Mouse (Mus musculus): ENCODE measurements at regions not wholly inside any gene's neighbourhood (a gene's known extent, or its start where the extent isn't known, plus 50 kb on each side); places are given as distances from the start of the nearest gene placed in this dataset.

DNA sequence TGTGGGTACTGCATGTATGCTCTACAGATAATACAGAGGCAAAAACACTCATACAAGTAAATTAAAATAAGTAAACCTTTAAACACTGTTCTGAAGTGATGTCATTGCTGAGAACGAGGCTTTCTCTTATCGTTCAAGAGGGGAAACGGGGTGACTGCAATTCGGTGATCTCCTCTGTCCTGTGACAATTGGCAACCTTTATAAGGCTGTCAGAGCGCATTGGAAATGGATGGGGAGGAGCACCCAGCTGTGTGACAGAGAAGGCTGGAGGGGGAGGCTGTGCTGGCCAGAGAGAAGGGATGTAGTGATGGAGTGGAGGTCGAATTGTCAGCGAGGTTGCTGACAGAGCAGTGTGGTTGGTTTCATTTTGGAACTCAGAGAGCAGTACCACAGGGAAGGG, 428.0 kb downstream of the Glrx3 start:
- Histone ChIP-seq H3K9ac (no peak overlapping the region), H3K36me3 (replicated peaks) (no peaks in the 10 kb centered on the region), H3K27ac (no peak overlapping the region), H3K4me1 (peaks cover 18% of the 10 kb centered on the region), H3K9me3 (no peaks in the 10 kb centered on the region), H3K27me3 (no peaks in the 10 kb centered on the region), H3K4me3 (replicated peaks) (no peak overlapping the region), H3K4me2 (no peak overlapping the region)
- no peak for ATAC-seq (ENCODE audit: low FRiP score)
- 44% methylated on average over 7 of the region's 7 CpGs for whole genome bisulfite sequencing

DNA sequence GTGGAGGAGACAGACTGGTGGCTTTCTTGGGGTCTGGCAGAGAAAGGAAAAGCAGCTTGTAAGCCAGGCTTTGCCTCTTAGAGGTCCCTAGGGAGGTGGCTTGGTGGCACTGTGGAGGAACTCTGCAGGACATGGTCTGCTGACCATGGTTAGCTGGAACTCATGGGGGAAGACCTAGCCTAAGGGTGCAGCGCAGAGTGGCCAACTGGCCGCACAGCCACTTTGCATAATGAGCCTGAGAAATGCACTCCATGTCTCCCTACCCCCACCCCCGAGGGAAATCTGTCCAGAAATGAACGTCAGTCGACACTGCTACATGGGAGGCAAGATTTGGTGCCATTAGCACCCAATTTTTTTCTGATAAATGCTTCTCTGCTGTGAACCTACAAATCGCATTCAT, 429.5 kb downstream of the Glrx3 start:
- no peak overlapping the region for H3K27ac ChIP-seq
- peaks cover 18% of the 10 kb centered on the region for H3K4me1 ChIP-seq
- no peak overlapping the region for H3K9ac ChIP-seq
- no peaks in the 10 kb centered on the region for H3K9me3 ChIP-seq
- no peaks in the 10 kb centered on the region for H3K27me3 ChIP-seq
- H3K4me2 ChIP-seq, result no peak overlapping the region
- ATAC-seq (ENCODE audit: low FRiP score), result no peak
- WGBS, result 66% methylated on average over 6 of the region's 6 CpGs
- H3K36me3 ChIP-seq (replicated peaks), result no peaks in the 10 kb centered on the region
- H3K4me3 ChIP-seq (replicated peaks), result no peak overlapping the region

DNA sequence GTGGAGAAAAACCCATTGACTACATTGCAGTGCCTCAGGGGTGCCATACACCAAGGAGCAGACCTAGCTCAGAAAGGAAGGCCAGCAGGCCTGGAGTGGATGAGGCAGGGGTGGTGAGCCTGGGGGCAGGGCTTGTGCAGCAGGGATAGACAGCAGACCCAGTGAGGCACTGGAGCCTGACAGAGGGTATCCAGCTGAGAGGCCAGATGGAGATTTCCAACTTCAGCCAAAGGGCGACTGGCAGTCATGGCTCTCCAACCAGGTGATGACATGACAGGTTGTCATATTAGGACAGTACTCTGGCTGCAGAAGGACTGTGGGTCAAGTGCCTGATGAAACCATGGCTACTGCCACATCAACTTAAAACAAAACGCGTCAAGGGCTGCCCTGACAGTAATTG, 431.1 kb downstream of the Glrx3 start:
- Histone ChIP-seq H3K27me3 (no peaks in the 10 kb centered on the region), H3K27ac (no peak overlapping the region), H3K4me3 (replicated peaks) (no peak overlapping the region), H3K36me3 (replicated peaks) (no peaks in the 10 kb centered on the region), H3K9ac (no peak overlapping the region), H3K9me3 (no peaks in the 10 kb centered on the region), H3K4me2 (no peak overlapping the region), H3K4me1 (peaks cover 18% of the 10 kb centered on the region)
- 78% methylated on average over 3 of the region's 3 CpGs for WGBS
- no peak for ATAC-seq (ENCODE audit: low FRiP score)

GRCm38 (mm10) chr7:137875306-137875705, 437.9 kb downstream of the Glrx3 start:
- WGBS, result 96% methylated on average over 2 of the region's 2 CpGs
- H3K27ac ChIP-seq, result no peak overlapping the region
- H3K36me3 ChIP-seq (replicated peaks), result no peaks in the 10 kb centered on the region
- no peak for ATAC-seq (ENCODE audit: low FRiP score)
- H3K4me2 ChIP-seq, result no peak overlapping the region
- H3K9me3 ChIP-seq, result no peaks in the 10 kb centered on the region
- H3K4me3 ChIP-seq (replicated peaks), result no peak overlapping the region
- H3K4me1 ChIP-seq, result no peaks in the 10 kb centered on the region
- H3K27me3 ChIP-seq, result no peaks in the 10 kb centered on the region
- H3K9ac ChIP-seq, result no peak overlapping the region

DNA sequence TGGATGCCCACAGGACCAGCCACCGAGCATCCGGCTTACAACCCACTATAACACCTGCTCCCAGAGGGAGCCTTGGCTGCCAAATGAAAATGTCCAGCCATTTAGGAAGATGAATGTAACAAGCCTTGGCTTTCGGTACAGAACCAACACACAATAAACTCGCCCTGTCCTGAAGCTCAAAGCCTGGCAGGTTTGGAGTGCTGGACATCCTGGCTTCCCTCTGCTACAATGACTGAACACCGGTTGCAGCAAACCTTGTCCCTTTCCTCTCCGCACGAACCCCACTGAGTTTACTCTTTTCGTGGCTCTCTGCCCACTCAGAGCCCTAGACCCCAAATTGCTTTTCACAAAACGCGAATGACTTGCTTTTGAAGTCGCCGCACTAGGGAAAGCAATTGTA, 441.9 kb downstream of the Glrx3 start:
- WGBS, result 93% methylated on average over 12 of the region's 12 CpGs
- Histone ChIP-seq H3K27ac (no peak overlapping the region), H3K4me2 (no peak overlapping the region), H3K4me3 (replicated peaks) (no peak overlapping the region), H3K27me3 (no peaks in the 10 kb centered on the region), H3K36me3 (replicated peaks) (no peaks in the 10 kb centered on the region), H3K9ac (no peak overlapping the region), H3K4me1 (0 out of 2 replicates have a peak, but pooled peaks cover 5% of the 10 kb centered on the region), H3K9me3 (no peaks in the 10 kb centered on the region)
- ATAC-seq (ENCODE audit: low FRiP score), result no peak

- Histone ChIP-seq H3K36me3 (replicated peaks) (no peaks in the 10 kb centered on the region), H3K9me3 (no peaks in the 10 kb centered on the region), H3K4me1 (0 out of 2 replicates have a peak, but pooled peaks cover 5% of the 10 kb centered on the region), H3K4me2 (no peak overlapping the region), H3K4me3 (replicated peaks) (no peak overlapping the region), H3K9ac (no peak overlapping the region), H3K27ac (no peak overlapping the region), H3K27me3 (no peaks in the 10 kb centered on the region)
- ATAC-seq (ENCODE audit: low FRiP score), result no peak
- WGBS, result 65% methylated on average over 5 of the region's 5 CpGs
Measured at GRCm38 (mm10) chr7:137882876-137883275, 445.5 kb downstream of the Glrx3 start.

DNA sequence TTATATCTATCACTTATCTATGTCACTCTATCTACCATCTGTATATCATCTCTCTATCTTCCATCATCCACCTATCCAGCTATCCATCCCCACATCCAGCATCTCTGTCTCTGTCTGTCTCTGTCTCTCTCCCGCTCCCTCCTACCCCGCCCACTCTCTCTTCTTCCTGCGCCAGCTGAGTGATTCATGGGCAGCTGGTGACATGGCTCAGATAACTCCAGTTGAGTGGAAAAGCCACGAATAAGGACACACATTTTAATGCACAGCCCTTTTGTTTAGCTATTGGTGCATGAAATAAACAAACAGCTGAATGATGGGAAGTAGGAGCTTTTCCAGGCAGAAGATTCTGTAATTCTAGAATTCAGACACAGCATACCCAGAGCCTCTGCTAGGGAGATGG, 446.3 kb downstream of the Glrx3 start:
- WGBS, result 78% methylated on average over 4 of the region's 4 CpGs
- H3K27me3 ChIP-seq, result no peaks in the 10 kb centered on the region
- H3K9me3 ChIP-seq, result no peaks in the 10 kb centered on the region
- H3K4me2 ChIP-seq, result no peak overlapping the region
- 0 out of 2 replicates have a peak, but pooled peaks cover 5% of the 10 kb centered on the region for H3K4me1 ChIP-seq
- no peak overlapping the region for H3K27ac ChIP-seq
- H3K9ac ChIP-seq, result no peak overlapping the region
- no peak for ATAC-seq (ENCODE audit: low FRiP score)
- H3K36me3 ChIP-seq (replicated peaks), result no peaks in the 10 kb centered on the region
- no peak overlapping the region for H3K4me3 ChIP-seq (replicated peaks)

- no peak for ATAC-seq (ENCODE audit: low FRiP score)
- Histone ChIP-seq H3K9me3 (no peaks in the 10 kb centered on the region), H3K4me2 (no peak overlapping the region), H3K36me3 (replicated peaks) (no peaks in the 10 kb centered on the region), H3K4me3 (replicated peaks) (no peak overlapping the region), H3K9ac (no peak overlapping the region), H3K27me3 (no peaks in the 10 kb centered on the region), H3K27ac (no peak overlapping the region), H3K4me1 (0 out of 2 replicates have a peak, but pooled peaks cover 5% of the 10 kb centered on the region)
- WGBS, result 62% methylated on average over 8 of the region's 8 CpGs
Measured at GRCm38 (mm10) chr7:137885146-137885545, 447.7 kb downstream of the Glrx3 start.

- Histone ChIP-seq H3K27ac (no peak overlapping the region), H3K36me3 (replicated peaks) (no peaks in the 10 kb centered on the region), H3K9ac (no peak overlapping the region), H3K4me3 (replicated peaks) (no peak overlapping the region), H3K27me3 (no peaks in the 10 kb centered on the region), H3K4me2 (no peak overlapping the region), H3K9me3 (no peaks in the 10 kb centered on the region), H3K4me1 (no peaks in the 10 kb centered on the region)
- ATAC-seq (ENCODE audit: low FRiP score), result no peak
- 86% methylated on average over 11 of the region's 11 CpGs for WGBS
Measured at GRCm38 (mm10) chr7:137888731-137889130, 451.3 kb downstream of the Glrx3 start.

- Histone ChIP-seq H3K27me3 (peaks cover 20% of the 10 kb centered on the region), H3K36me3 (replicated peaks) (no peaks in the 10 kb centered on the region), H3K4me2 (no peak overlapping the region), H3K4me1 (peaks cover 22% of the 10 kb centered on the region; the same call in 1 of the 2 replicates), H3K9ac (no peak overlapping the region), H3K4me3 (replicated peaks) (no peak overlapping the region), H3K9me3 (no peaks in the 10 kb centered on the region), H3K27ac (no peak overlapping the region)
- 35% methylated on average over 9 of the region's 9 CpGs for WGBS
- ATAC-seq (ENCODE audit: low FRiP score), result peak; percentile 57; the same call in 1 of the 2 replicates
Measured at GRCm38 (mm10) chr7:137906424-137907060, 469.1 kb downstream of the Glrx3 start.

GRCm38 (mm10) chr7:137909456-137909855, 472.0 kb downstream of the Glrx3 start:
- H3K9me3 ChIP-seq, result no peaks in the 10 kb centered on the region
- no peak overlapping the region for H3K9ac ChIP-seq
- H3K4me1 ChIP-seq, result peaks cover 22% of the 10 kb centered on the region; the same call in 1 of the 2 replicates
- WGBS, result 44% methylated on average over 3 of the region's 3 CpGs
- H3K4me2 ChIP-seq, result no peak overlapping the region
- H3K36me3 ChIP-seq (replicated peaks), result no peaks in the 10 kb centered on the region
- no peak overlapping the region for H3K27ac ChIP-seq
- H3K4me3 ChIP-seq (replicated peaks), result no peak overlapping the region
- no peak for ATAC-seq (ENCODE audit: low FRiP score)
- H3K27me3 ChIP-seq, result peaks cover 20% of the 10 kb centered on the region

GRCm38 (mm10) chr7:137913551-137914105, 476.2 kb downstream of the Glrx3 start:
- H3K4me1 ChIP-seq, result peaks cover 8% of the 10 kb centered on the region; the same call in 1 of the 2 replicates
- H3K27ac ChIP-seq, result no peak overlapping the region
- no peak overlapping the region for H3K9ac ChIP-seq
- H3K4me3 ChIP-seq (replicated peaks), result no peak overlapping the region
- 76% methylated on average over 4 of the region's 4 CpGs for WGBS
- H3K4me2 ChIP-seq, result no peak overlapping the region
- no peaks in the 10 kb centered on the region for H3K36me3 ChIP-seq (replicated peaks)
- peaks cover 7% of the 10 kb centered on the region; the same call in 1 of the 2 replicates for H3K27me3 ChIP-seq
- no peak for ATAC-seq (ENCODE audit: low FRiP score)
- H3K9me3 ChIP-seq, result no peaks in the 10 kb centered on the region

DNA sequence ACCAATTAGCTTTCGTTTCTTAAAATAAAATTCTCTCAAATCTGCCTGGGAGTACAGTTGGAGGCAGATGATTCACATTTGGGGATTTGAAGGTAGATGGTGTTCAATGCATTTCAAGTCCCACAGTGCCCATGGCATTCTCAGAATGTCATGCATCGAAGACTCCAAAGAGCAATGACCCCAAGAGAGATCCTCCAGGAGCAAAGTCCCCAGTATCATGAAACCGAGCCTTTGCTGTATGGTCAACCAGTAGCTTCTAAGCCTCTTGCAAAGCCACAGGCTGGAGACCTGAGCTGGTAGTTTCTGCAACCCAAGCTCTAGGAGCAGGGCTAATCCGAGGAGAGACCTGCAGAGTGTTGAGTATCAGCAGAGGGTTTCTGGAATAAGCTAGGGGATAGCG, 477.1 kb downstream of the Glrx3 start:
- 92% methylated on average over 5 of the region's 5 CpGs for WGBS
- H3K4me3 ChIP-seq (replicated peaks), result no peak overlapping the region
- no peak overlapping the region for H3K27ac ChIP-seq

More for the DNA sequence above, 477.1 kb downstream of the Glrx3 start:
- H3K27me3 ChIP-seq, result peaks cover 7% of the 10 kb centered on the region; the same call in 1 of the 2 replicates
- no peak overlapping the region for H3K9ac ChIP-seq
- no peak overlapping the region for H3K4me2 ChIP-seq
- H3K9me3 ChIP-seq, result no peaks in the 10 kb centered on the region
- no peak for ATAC-seq (ENCODE audit: low FRiP score)
- peaks cover under 1% of the 10 kb centered on the region; the same call in 1 of the 2 replicates for H3K4me1 ChIP-seq
- H3K36me3 ChIP-seq (replicated peaks), result no peaks in the 10 kb centered on the region
